Mouse (Mus musculus) brain, embryonic 14.5 days (tissue): ENCODE data around the gene Terb2. TPM values are rescaled to one million over a fixed set of nuclear protein-coding genes. Genes with fewer than 3 reads are reported as not detected.
A peak's percentile ranks its signal among the peaks of the same experiment; 100 is the strongest.

Experiments
- DNase-seq: peaks from one replicate; pipeline ENCODE4 v3.0.0-alpha.2; 2011; ENCODE audit warnings: low read depth
- CTCF ChIP-seq: fragments of 200-500 bp; IDR thresholded peaks from 2 replicates; pipeline ENCODE4 v1.5.1; 2012; ENCODE audit warnings: inconsistent platforms, mild to moderate bottlenecking, moderate library complexity, borderline replicate concordance; ENCODE audit not compliant: insufficient read depth, insufficient read length; ENCODE audit errors: extremely low read depth
- POLR2A ChIP-seq: fragments of 200-500 bp; IDR thresholded peaks from 2 replicates; pipeline ENCODE4 v1.6.1; 2012; ENCODE audit warnings: mild to moderate bottlenecking, inconsistent platforms, borderline replicate concordance; ENCODE audit not compliant: poor library complexity, insufficient read depth, insufficient read length, severe bottlenecking; ENCODE audit errors: extremely low read depth
- polyA plus RNA-seq: library from polyadenylated mRNA; depleted of rRNA; stranded (reverse); fragments of >200 nt; gene quantifications from 2 replicates; pipeline ENCODE4 v1.2.3, GENCODE M21; 2012

Gene Terb2
- polyA plus RNA-seq, 1 experiment = not detected

DNA sequence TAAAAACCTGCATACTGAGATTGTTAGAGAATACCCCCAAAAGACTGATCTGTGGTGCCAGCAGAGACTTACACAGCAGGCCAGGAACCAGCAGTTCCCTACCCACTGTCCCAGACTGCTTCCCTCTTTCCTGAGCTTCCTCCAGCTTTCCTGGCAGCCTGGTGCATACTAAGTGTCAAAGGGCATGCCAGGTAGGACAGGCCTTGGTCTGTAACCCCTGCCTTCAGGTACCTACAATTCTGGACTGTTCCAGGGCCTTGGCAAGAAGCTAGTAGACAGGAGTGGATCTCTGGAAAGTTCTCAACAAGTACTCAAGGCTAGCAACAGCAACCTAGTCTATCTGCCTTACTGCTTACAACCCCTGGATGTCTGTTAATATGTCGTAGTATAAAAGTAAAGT, 34.9 kb upstream of the Terb2 start:
- no peak for DNase-seq
- no peak for TF ChIP-seq CTCF
- TF ChIP-seq POLR2A = no peak

- no peak for DNase-seq
- no peak for TF ChIP-seq CTCF
- no peak for TF ChIP-seq POLR2A
Observed at GRCm38 (mm10) chr2:122152850-122153249, 33.2 kb upstream of the Terb2 start.

DNA sequence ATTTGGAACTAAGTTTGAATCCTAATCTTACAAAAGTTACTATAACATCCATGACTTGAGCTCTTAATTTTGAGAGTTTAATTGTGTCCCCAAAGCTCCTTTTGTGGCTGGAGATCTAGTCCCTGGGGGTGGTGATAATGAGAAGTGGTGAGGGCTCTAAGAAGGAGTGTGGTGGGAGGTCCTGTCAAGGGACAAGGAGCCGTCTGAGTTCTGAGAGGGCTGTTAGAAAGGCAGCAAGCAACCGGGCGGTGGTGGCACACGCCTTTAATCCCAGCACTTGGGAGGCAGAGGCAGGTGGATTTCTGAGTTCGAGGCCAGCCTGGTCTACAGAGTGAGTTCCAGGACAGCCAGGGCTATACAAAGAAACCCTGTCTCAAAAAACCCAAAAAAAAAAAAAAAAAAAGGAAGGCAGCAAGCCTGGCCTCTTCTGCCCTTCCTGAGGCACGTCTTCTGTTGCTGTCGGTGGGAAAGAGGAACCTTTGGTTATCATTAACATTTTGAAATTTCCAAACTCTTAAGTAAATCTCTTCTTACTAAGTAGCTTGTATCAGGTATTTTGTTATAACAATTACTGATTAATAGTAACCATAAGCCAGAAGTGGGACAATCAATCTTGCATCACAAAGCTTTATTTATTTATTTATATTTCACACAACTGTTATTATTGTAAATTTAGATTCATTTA, 32.2 kb upstream of the Terb2 start:
- TF ChIP-seq CTCF (no peak), POLR2A (no peak)
- DNase-seq = no peak

GRCm38 (mm10) chr2:122154479-122154878, 31.6 kb upstream of the Terb2 start:
- no peak for DNase-seq
- TF ChIP-seq POLR2A = no peak
- no peak for TF ChIP-seq CTCF

DNA sequence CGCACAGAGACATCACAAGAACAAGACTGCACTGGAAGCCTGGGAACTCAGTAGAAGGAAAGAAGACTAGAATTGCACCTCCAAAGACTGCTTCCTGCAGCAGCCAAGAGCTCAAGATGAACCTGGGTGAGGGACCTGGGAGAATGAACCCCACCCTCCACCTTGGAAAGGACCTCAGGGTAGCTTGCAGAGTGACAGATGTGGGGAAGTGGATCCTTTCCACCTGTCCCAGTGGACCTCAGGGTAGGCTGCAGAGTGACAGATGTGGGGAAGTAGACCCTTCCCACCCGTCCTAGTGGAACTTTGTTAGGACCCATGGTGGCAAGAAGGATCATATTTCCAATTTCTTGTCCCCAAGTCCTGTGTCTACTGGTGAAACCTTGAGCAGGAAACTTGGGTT, 30.8 kb upstream of the Terb2 start:
- no peak for DNase-seq
- TF ChIP-seq CTCF = no peak

- no peak for DNase-seq
- TF ChIP-seq CTCF = no peak
- no peak for TF ChIP-seq POLR2A
Observed at GRCm38 (mm10) chr2:122156051-122156700, 29.9 kb upstream of the Terb2 start.

- no peak for DNase-seq
- TF ChIP-seq POLR2A = no peak
- no peak for TF ChIP-seq CTCF
Observed at GRCm38 (mm10) chr2:122157561-122157960, 28.5 kb upstream of the Terb2 start.

DNA sequence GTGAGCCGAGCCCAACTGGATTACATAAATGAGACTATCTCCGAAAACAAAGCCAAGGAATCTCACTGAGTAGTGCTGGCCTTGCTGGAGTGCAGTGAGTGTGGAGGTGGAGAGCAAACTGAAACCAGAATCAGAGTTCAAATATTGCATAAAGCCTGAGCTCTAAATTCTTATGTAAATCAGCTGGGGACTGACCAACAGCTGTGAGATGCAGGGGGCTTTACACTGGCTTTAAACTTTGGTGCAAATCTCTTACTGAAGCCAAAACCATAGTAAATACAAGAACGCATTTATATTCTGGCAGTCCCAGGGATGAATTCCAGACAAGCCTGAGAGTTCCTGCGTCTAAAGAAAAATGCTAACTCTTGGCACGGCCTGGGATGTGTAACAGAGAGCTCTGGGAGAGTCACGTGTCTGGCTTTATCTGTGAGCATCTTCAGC, 27.7 kb upstream of the Terb2 start:
- no peak for DNase-seq
- no peak for TF ChIP-seq CTCF
- no peak for TF ChIP-seq POLR2A

DNA sequence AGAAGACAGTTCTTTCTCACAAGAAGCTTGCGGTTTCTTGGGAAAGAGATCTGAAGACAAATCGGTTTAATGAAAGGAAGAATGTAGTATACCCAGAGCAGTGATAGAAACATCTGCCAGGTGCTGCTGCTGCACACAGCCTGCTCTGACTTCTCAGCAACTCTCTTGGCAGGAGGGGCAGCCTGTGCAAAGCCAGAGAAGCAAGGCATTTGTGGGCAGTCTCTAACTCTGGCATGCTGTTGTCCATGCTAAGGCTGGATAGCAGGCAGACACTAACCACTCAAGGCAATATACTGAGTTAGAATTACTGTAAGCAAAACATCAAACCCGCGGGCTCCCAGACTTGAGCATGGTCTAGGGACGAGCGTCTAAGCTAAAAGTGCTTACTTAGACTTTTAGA, 26.4 kb upstream of the Terb2 start:
- TF ChIP-seq CTCF (no peak), POLR2A (no peak)
- no peak for DNase-seq

- TF ChIP-seq POLR2A (no peak), CTCF (peak; percentile 82)
- DNase-seq = peak; percentile 82
Observed at GRCm38 (mm10) chr2:122160680-122161079, 25.4 kb upstream of the Terb2 start, which contains the start of gene Trim69. Trim69 (plus strand) TSS chr2:122160700.

- TF ChIP-seq CTCF = no peak
- TF ChIP-seq POLR2A = no peak
- DNase-seq = no peak
Observed at GRCm38 (mm10) chr2:122161542-122161941, 24.5 kb upstream of the Terb2 start.

DNA sequence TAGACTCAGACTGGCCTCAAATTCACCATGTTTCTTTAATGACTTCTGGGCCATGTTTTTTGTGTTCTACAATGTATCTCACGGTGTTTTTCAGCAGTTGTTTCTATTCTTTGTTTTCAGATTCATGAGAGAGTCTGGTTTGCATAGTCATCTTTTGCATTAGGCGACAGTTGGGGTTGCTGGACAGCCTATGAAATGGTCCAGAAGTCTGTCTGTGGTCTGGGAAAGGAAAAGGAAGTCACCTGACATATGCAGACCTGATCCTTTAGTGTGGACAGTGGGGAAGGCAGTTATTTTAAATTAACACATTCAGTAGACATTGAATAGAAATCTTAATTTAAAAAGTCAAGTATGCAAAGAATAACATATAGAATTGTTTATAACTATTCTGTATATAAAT, 23.5 kb upstream of the Terb2 start:
- TF ChIP-seq POLR2A (no peak), CTCF (no peak)
- DNase-seq = no peak
